Mouse (Mus musculus) forebrain, embryonic 11.5 days (tissue): ENCODE data around the gene Fggy. TPM values are rescaled to one million over a fixed set of nuclear protein-coding genes. Genes with fewer than 3 reads are reported as not detected.

Experiments
- ATAC-seq: fragments of 200-750 bp; cut with Nextera tagmentation; replicated peaks from 2 replicates; pipeline ENCODE4 v1.8.0; 2017; ENCODE audit warnings: moderate TSS enrichment; ENCODE audit not compliant: low FRiP score
- DNase-seq: peaks from one replicate; pipeline ENCODE4 v3.0.0-alpha.2; 2017; ENCODE audit warnings: low spot score
- H3K27ac ChIP-seq: fragments of 300-500 bp; sonication (generic); 2 replicates; pipeline ENCODE4 v1.5.1; 2014; ENCODE audit warnings: low read depth, low read length
- H3K27me3 ChIP-seq: fragments of 300-500 bp; sonication (generic); 2 replicates; pipeline ENCODE4 v1.6.1; 2014; ENCODE audit warnings: mild to moderate bottlenecking, low read length, mixed read lengths; ENCODE audit not compliant: control insufficient read depth, insufficient read depth
- H3K36me3 ChIP-seq: fragments of 300-500 bp; sonication (generic); 2 replicates; pipeline ENCODE4 v1.6.1; 2014; ENCODE audit warnings: mild to moderate bottlenecking, low read length, moderate library complexity, mixed read lengths; ENCODE audit not compliant: control insufficient read depth, insufficient read depth
- H3K4me1 ChIP-seq: fragments of 300-500 bp; sonication (generic); replicated peaks from 2 replicates; pipeline ENCODE4 v1.6.1; 2014; ENCODE audit warnings: low read length, mixed read lengths; ENCODE audit not compliant: control insufficient read depth, insufficient read depth
- H3K4me2 ChIP-seq: fragments of 300-500 bp; sonication (generic); 2 replicates; pipeline ENCODE4 v1.6.1; 2014; ENCODE audit warnings: low read depth, mild to moderate bottlenecking, low read length, moderate library complexity, mixed read lengths; ENCODE audit not compliant: severe bottlenecking
- H3K4me3 ChIP-seq: fragments of 300-500 bp; sonication (generic); 2 replicates; pipeline ENCODE4 v1.5.1; 2014; ENCODE audit warnings: low read depth, low read length
- H3K9ac ChIP-seq: fragments of 300-500 bp; sonication (generic); 2 replicates; pipeline ENCODE4 v1.6.1; 2014; ENCODE audit warnings: low read length
- H3K9me3 ChIP-seq: fragments of 300-500 bp; sonication (generic); 2 replicates; pipeline ENCODE4 v1.6.1; 2016; ENCODE audit warnings: low read length, mixed read lengths; ENCODE audit not compliant: control insufficient read depth
- WGBS: fragments of 180-500 bp; shearing (Covaris S2); extraction: QIAGEN DNeasy Blood & Tissue Kit; methylation state at CpG from one replicate; pipeline ENCODE4 v1.1.7; 2014; 5-methylcytosine and 5-hydroxymethylcytosine counted together
- polyA plus RNA-seq: library from polyadenylated mRNA; unstranded; fragments of >200 nt; fragmentation: Nextera tagmentation; extraction: Ambion mirVana; gene quantifications from 2 replicates; pipeline ENCODE4 v1.2.1, GENCODE M21; 2014

Fggy gene
- polyA plus RNA-seq, 1 experiment from 2014 or later, result 7.7 TPM

GRCm38 (mm10) chr4:95746954-95747353, 189.6 kb downstream of the Fggy start:
- WGBS, result 87% methylated on average over 6 of the region's 6 CpGs
- no peak for DNase-seq
- Histone ChIP-seq H3K9ac (no peak overlapping the region), H3K27me3 (no peaks in the 10 kb centered on the region), H3K4me1 (no peaks in the 10 kb centered on the region; the same call in 1 of the 2 replicates), H3K27ac (no peak overlapping the region), H3K4me2 (no peak overlapping the region), H3K9me3 (no peaks in the 10 kb centered on the region), H3K4me3 (no peak overlapping the region), H3K36me3 (no peaks in the 10 kb centered on the region)
- ATAC-seq, result no peak

- Histone ChIP-seq H3K4me3 (no peak overlapping the region), H3K27me3 (no peaks in the 10 kb centered on the region), H3K4me1 (no peaks in the 10 kb centered on the region; the same call in 1 of the 2 replicates), H3K9ac (no peak overlapping the region), H3K9me3 (no peaks in the 10 kb centered on the region), H3K36me3 (no peaks in the 10 kb centered on the region), H3K4me2 (no peak overlapping the region), H3K27ac (no peak overlapping the region)
- ATAC-seq (no peak), DNase-seq (no peak)
- 71% methylated on average over 12 of the region's 12 CpGs for WGBS
These were observed 190.3 kb downstream of the Fggy start for GRCm38 (mm10) chr4:95747415-95748202.

GRCm38 (mm10) chr4:95750186-95750585, 192.9 kb downstream of the Fggy start:
- Histone ChIP-seq H3K9me3 (no peaks in the 10 kb centered on the region), H3K9ac (no peak overlapping the region), H3K4me2 (no peak overlapping the region), H3K27ac (no peak overlapping the region), H3K4me1 (peaks cover 2% of the 10 kb centered on the region; the same call in 1 of the 2 replicates), H3K4me3 (no peak overlapping the region), H3K36me3 (no peaks in the 10 kb centered on the region), H3K27me3 (no peaks in the 10 kb centered on the region)
- DNase-seq (no peak), ATAC-seq (no peak)
- WGBS, result 91% methylated on average over 5 of the region's 5 CpGs

DNA sequence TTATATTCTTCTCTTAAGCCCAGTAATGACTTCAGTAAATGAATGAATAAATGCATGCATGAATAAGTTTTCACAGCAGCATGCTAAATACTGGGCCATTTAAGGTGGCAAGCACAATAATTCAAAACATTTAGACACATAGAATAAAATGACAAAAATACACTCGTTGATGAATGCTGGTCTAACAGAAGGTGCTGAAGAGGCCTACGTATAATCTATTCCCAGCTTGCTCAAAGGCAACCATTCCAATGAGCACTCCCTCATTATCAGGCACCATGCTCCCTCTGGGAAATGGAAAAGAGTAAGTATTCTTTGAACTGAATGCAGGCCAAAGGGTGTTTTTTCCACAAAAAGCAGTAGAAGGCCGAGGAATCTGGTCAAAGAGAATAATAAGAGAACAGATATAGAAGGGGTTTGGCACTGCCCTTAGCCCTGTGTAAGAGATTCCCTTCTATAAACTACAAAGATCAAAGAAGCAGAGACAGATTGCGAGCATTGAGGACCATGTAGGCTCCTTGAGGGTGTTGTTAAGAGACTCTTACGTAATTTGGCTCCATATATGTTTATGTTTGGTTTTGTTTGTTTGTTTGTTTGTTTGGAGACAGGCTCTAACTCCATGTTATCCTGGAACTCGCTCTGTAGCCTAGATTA, 195.4 kb downstream of the Fggy start:
- 0 out of 2 replicates have a peak, but pooled peaks cover 2% of the 10 kb centered on the region for H3K4me1 ChIP-seq
- H3K9ac ChIP-seq, result no peak overlapping the region

DNA sequence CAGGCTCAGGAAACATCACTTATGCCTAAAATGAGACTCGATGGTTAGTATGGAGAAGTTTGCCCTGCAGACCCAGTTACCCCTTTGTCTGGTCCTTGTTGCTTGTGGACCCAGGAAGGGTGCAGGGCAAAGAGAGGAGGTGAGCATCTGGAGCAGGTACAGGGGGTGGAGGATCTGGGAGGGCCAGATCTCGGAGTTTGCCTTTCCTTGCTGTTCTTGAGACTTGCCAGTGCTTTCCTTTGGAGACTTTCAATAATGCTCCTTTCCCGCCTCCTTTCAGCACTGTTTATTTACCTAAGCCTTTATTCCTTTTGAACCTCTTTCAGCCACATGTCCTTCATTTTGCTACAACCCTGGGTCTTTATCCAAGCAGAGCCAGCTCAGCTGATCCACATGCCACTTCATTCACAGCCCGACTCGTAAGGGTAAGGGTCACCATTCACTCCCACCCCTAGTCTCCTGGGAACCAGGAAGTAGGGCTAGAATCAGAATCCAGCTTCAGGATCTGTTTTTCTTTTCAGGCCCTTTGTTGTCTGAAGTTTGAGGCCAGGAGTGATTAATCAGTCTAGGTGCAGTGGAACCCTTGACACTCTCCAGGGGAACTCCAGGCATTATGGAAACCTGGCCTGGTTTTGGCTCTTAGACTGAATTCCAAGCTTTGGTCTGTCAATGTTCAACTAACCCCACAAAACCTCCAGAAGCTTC, 201.9 kb downstream of the Fggy start:
- no peak for DNase-seq

More for the DNA sequence above, 195.4 kb downstream of the Fggy start:
- no peak for DNase-seq
- Histone ChIP-seq H3K9me3 (no peaks in the 10 kb centered on the region), H3K36me3 (no peaks in the 10 kb centered on the region), H3K27me3 (no peaks in the 10 kb centered on the region), H3K4me2 (no peak overlapping the region), H3K4me3 (no peak overlapping the region), H3K27ac (no peak overlapping the region)
- WGBS, result 41% methylated on average over 6 of the region's 6 CpGs
- ATAC-seq, result peak; percentile 60

DNA sequence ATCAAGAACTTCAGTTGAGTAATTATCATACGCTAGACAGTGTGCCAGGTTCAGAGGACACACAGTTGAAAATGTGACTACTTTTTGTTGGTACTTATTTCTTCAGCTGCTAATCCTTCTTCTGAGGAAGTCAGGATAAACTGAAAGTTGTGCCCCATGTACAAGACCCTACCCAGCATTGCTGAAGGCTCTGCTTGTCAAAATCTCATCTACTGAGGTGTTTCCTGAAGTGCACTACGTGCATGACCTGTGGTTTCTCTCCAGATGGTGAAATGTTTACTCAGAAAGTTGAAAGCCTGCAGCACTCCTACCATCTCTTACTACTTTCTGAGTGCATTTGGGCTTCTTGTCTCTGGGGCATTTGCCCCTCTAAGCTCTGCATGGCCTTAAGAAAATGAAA, 208.1 kb downstream of the Fggy start:
- Histone ChIP-seq H3K9ac (no peak overlapping the region), H3K4me3 (no peak overlapping the region), H3K4me1 (no peaks in the 10 kb centered on the region), H3K9me3 (no peaks in the 10 kb centered on the region), H3K4me2 (no peak overlapping the region), H3K36me3 (no peaks in the 10 kb centered on the region), H3K27me3 (no peaks in the 10 kb centered on the region), H3K27ac (no peak overlapping the region)
- ATAC-seq (no peak), DNase-seq (no peak)
- 79% methylated on average over 2 of the region's 2 CpGs for WGBS

More for the DNA sequence above, 201.9 kb downstream of the Fggy start:
- 61% methylated on average over 5 of the region's 5 CpGs for WGBS
- Histone ChIP-seq H3K36me3 (no peaks in the 10 kb centered on the region), H3K4me2 (no peak overlapping the region), H3K9ac (no peak overlapping the region), H3K27ac (no peak overlapping the region), H3K4me3 (no peak overlapping the region), H3K4me1 (no peaks in the 10 kb centered on the region), H3K9me3 (no peaks in the 10 kb centered on the region), H3K27me3 (no peaks in the 10 kb centered on the region)
- no peak for ATAC-seq

DNA sequence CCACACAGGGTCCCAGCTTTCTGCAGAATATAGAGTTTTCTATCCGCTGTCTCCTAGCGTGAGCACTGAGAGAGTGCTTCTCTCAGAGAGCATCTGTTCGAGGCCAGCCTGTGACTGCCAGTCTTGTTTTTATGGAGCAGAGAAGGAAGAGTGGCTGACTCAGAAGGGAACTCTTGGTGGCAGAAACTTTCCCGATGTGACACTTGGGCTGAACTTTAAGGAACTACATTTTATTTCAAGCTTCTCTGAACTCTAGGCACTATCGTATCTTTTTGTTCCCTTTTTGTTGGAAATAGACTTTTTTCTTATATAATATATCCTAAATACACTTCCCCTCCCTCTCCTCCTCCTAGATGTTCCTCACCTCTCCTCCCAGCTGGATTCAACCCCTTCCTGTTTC, 213.2 kb downstream of the Fggy start:
- 79% methylated on average over 5 of the region's 5 CpGs for WGBS
- Histone ChIP-seq H3K36me3 (no peaks in the 10 kb centered on the region), H3K9ac (no peak overlapping the region), H3K4me1 (peaks cover 6% of the 10 kb centered on the region; the same call in 1 of the 2 replicates), H3K9me3 (no peaks in the 10 kb centered on the region), H3K4me3 (no peak overlapping the region), H3K27me3 (no peaks in the 10 kb centered on the region), H3K4me2 (no peak overlapping the region), H3K27ac (no peak overlapping the region)
- ATAC-seq (no peak), DNase-seq (no peak)

DNA sequence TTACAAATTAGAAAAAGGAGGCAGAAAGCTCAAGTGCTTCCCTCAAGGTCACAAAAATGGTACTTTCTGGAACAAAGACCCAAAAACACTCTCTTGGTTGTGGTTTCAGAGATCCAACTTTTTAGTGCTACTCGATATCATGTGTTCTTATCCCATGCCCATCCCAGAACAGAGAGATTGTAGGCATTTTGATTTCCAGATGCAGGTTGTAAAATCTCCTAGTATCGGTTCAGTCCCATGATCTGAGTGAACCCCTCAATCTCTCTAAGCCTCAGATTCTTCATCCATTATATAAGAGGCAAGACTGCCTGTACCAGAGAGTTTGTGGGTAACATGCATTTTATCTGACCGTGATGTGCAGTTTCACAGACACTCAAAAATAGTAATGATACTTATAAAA, 214.2 kb downstream of the Fggy start:
- WGBS, result 89% methylated on average over 3 of the region's 3 CpGs
- Histone ChIP-seq H3K36me3 (no peaks in the 10 kb centered on the region), H3K4me3 (no peak overlapping the region), H3K27me3 (no peaks in the 10 kb centered on the region), H3K4me2 (no peak overlapping the region), H3K9me3 (no peaks in the 10 kb centered on the region), H3K27ac (no peak overlapping the region), H3K4me1 (peaks cover 6% of the 10 kb centered on the region; the same call in 1 of the 2 replicates), H3K9ac (no peak overlapping the region)
- DNase-seq (no peak), ATAC-seq (no peak)
